Mouse (Mus musculus): ENCODE measurements around the gene Ric8a.

- TF ChIP-seq POLR2A (IDR thresholded peaks at IDR 0.05; ENCODE audit: low read depth, low read length) (no peak), CTCF (IDR thresholded peaks at IDR 0.05; ENCODE audit: extremely low read depth, insufficient read depth, insufficient read length, insufficient replicate concordance) (no peak)
Observed at GRCm38 (mm10) chr7:140860728-140861127, 4.0 kb downstream of the Ric8a start.
